Mouse (Mus musculus) embryonic fibroblast, embryonic 13.5 days (primary cell): ENCODE data around the gene Tns2.

Experiments used
- CTCF ChIP-seq: IDR thresholded peaks from 2 replicates; pipeline ENCODE4 v1.5.1; 2011; ENCODE audit warnings: mild to moderate bottlenecking, control low read depth, low read length, moderate library complexity, borderline replicate concordance; ENCODE audit not compliant: insufficient read depth
- POLR2A ChIP-seq: IDR thresholded peaks from 2 replicates; pipeline ENCODE4 v1.6.1; 2011; ENCODE audit warnings: low read depth, mild to moderate bottlenecking, control low read depth, low read length, moderate library complexity

DNA sequence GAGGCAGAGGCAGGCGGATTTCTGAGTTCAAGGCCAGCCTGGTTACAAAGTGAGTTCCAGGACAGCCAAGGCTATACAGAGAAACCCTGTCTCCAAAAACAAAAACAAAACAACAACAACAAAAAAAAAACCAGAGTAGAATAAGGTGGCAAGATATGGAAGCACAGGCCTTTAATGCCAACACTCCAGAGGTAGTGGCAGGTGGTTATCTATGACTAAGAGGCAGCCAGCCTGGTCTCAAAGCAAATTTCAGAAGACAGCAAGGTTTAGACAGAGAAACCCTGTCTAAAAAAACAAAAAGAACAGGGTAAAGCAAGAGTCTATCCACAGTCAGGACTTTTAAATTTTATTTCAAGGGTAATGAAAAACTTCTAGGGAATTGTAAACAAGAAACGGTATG lies 34.5 kb downstream of the Tns2 start:
- TF ChIP-seq POLR2A = no peak
- no peak for TF ChIP-seq CTCF
